Mouse (Mus musculus): ENCODE measurements at regions not wholly inside any gene's neighbourhood (a gene's known extent, or its start where the extent isn't known, plus 50 kb on each side); places are given as distances from the start of the nearest gene placed in this dataset.

GRCm38 (mm10) chr1:39102126-39102905 lies 91.2 kb upstream of the Npas2 start:
- DNase-seq, result no peak

- DNase-seq, result peak; percentile 31
These were observed 90.3 kb upstream of the Npas2 start for GRCm38 (mm10) chr1:39102989-39103910.

- DNase-seq, result no peak
These were observed 87.8 kb upstream of the Npas2 start for GRCm38 (mm10) chr1:39105546-39106371.

- no peak for DNase-seq
These were observed 87.2 kb upstream of the Npas2 start for GRCm38 (mm10) chr1:39106372-39106643.

GRCm38 (mm10) chr1:39106650-39107049 lies 86.9 kb upstream of the Npas2 start:
- no peak for DNase-seq

GRCm38 (mm10) chr1:39116319-39116718 lies 77.2 kb upstream of the Npas2 start:
- no peak for DNase-seq

GRCm38 (mm10) chr1:39122316-39123015 lies 71.1 kb upstream of the Npas2 start:
- DNase-seq, result no peak

- no peak for DNase-seq
These were observed 70.3 kb upstream of the Npas2 start for GRCm38 (mm10) chr1:39123081-39123812.

- no peak for DNase-seq
These were observed 69.8 kb upstream of the Npas2 start for GRCm38 (mm10) chr1:39123813-39124146.

- no peak for DNase-seq
These were observed 59.0 kb upstream of the Npas2 start for GRCm38 (mm10) chr1:39134521-39134920.

GRCm38 (mm10) chr1:39143054-39143453 lies 50.5 kb upstream of the Npas2 start:
- no peak for DNase-seq

- DNase-seq, result no peak
These were observed 49.9 kb upstream of the Npas2 start for GRCm38 (mm10) chr1:39143626-39144025.

Measured in right cerebral cortex, postnatal 25 days (tissue).